25 mouse cellular contexts compared by ENCODE assay signal in the genomic region with DNA sequence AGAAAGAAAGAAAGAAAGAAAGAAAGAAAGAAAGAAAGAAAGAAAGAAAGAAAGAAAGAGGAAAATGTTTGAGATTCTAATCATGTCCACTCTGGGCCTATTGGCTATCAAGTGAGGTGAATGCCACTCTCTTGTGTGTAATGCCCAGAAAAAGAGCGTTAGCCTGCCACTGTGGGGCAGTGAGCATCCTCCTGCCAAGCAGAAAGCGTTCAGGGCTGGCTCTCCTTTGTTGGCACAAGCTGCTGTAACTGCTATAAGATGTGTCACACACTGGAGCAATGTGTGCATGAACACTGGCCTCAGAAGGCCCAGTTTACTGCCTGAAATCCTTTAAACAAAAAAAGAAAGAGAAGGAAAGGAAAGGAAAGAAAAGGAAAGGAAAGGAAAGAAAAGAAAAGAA. TPM values are rescaled to one million over a fixed set of nuclear protein-coding genes. Genes with fewer than 3 reads are reported as not detected.
DNase-seq lines count a peak whose midpoint lies in the region; ATAC-seq and TF ChIP-seq lines count a peak whose summit lies in the region.
"Had no signal": no experiment of that assay in that cellular context is flagged by ENCODE, and none has a peak within 500 bp of the region (broad histone marks: within the 10 kb centered on the region; RNA-seq: fewer than 3 reads in every experiment).

No protein-coding gene starts in this region.

- 0 out of 2 replicates have a peak overlapping the region, but pooled peaks have one; percentile 69 for H3K27ac ChIP-seq in forebrain, embryonic 10.5 days
- no peak overlapping the region for H3K27ac ChIP-seq in forebrain, embryonic 11.5 days (ENCODE audit: low read depth, low read length)
- H3K27ac ChIP-seq in hindbrain, postnatal 0 days = no peak overlapping the region
- H3K27ac ChIP-seq in hindbrain, embryonic 11.5 days (ENCODE audit: low read depth, low read length) = no peak overlapping the region
- no peak overlapping the region for H3K27ac ChIP-seq in midbrain, postnatal 0 days (ENCODE audit: low read depth, low read length)
- H3K27ac ChIP-seq in midbrain, embryonic 16.5 days (ENCODE audit: low read length) = no peak overlapping the region
- H3K27ac ChIP-seq in kidney, adult 2 months (ENCODE audit: insufficient read depth, low read depth, low read length) = no peak overlapping the region
- H3K27ac ChIP-seq: forebrain, embryonic 13.5 days; heart, adult 2 months; heart, embryonic 10.5 days; heart, embryonic 13.5 days; intestine, embryonic 15.5 days had no signal

- ATAC-seq in forebrain, embryonic 11.5 days (replicated peaks; ENCODE audit: low FRiP score) = no peak
- no peak for ATAC-seq in hindbrain, postnatal 0 days
- no peak for ATAC-seq in hindbrain, embryonic 11.5 days (ENCODE audit: low FRiP score)
- no peak for ATAC-seq in midbrain, postnatal 0 days (ENCODE audit: low FRiP score)
- no peak for ATAC-seq in midbrain, embryonic 16.5 days
- ATAC-seq: forebrain, embryonic 13.5 days; forebrain, postnatal 0 days; intestine, embryonic 15.5 days had no signal

- DNase-seq in forebrain, embryonic 10.5 days (ENCODE audit: extremely low spot score, low spot score) = no peak
- no peak for DNase-seq in forebrain, embryonic 11.5 days (ENCODE audit: low spot score)
- DNase-seq in hindbrain, postnatal 0 days (ENCODE audit: low spot score) = peak; percentile 71
- DNase-seq in hindbrain, embryonic 11.5 days (ENCODE audit: low spot score) = no peak
- peak; percentile 71 for DNase-seq in midbrain, postnatal 0 days (ENCODE audit: low spot score)
- peak; percentile 91 for DNase-seq in brain, embryonic 14.5 days (ENCODE audit: low read depth)
- no peak for DNase-seq in kidney, adult 2 months
- DNase-seq: adrenal gland, postnatal 25 days; B cell, adult 2 months; cerebellum, adult 18-20 months; cerebellum, adult 9-10 months; cerebellum, postnatal 14 days; forebrain, postnatal 0 days; heart, adult 2 months; heart, postnatal 14 days; heart, postnatal 4 days had no signal

- 0 out of 2 replicates have a peak, but pooled peaks cover 4% of the 10 kb centered on the region for H3K27me3 ChIP-seq in forebrain, embryonic 10.5 days (ENCODE audit: poor library complexity, severe bottlenecking)
- H3K27me3 ChIP-seq in forebrain, embryonic 11.5 days (ENCODE audit: control insufficient read depth, insufficient read depth, low read length) = no peaks in the 10 kb centered on the region
- no peaks in the 10 kb centered on the region for H3K27me3 ChIP-seq in hindbrain, postnatal 0 days (ENCODE audit: insufficient read depth, low read length)
- H3K27me3 ChIP-seq in hindbrain, embryonic 11.5 days (ENCODE audit: control insufficient read depth, insufficient read depth, low read length) = no peaks in the 10 kb centered on the region
- no peaks in the 10 kb centered on the region for H3K27me3 ChIP-seq in midbrain, postnatal 0 days (ENCODE audit: insufficient read depth, low read length)
- no peaks in the 10 kb centered on the region for H3K27me3 ChIP-seq in midbrain, embryonic 16.5 days (ENCODE audit: control insufficient read depth, insufficient read depth, low read depth, low read length)
- H3K27me3 ChIP-seq in kidney, adult 2 months (replicated peaks; ENCODE audit: control insufficient read depth, insufficient read depth, low read length) = no peaks in the 10 kb centered on the region
- H3K27me3 ChIP-seq: forebrain, embryonic 13.5 days; hindbrain, embryonic 12.5 days; hindbrain, embryonic 15.5 days; intestine, embryonic 15.5 days had no signal

- no peak overlapping the region for H3K4me2 ChIP-seq in forebrain, embryonic 11.5 days (ENCODE audit: low read depth, low read length, severe bottlenecking)
- no peak overlapping the region for H3K4me2 ChIP-seq in hindbrain, postnatal 0 days (ENCODE audit: low read depth, low read length)
- no peak overlapping the region for H3K4me2 ChIP-seq in hindbrain, embryonic 11.5 days (replicated peaks; ENCODE audit: low read depth, low read length)
- H3K4me2 ChIP-seq in midbrain, postnatal 0 days (ENCODE audit: low read depth, low read length, poor library complexity, severe bottlenecking) = no peak overlapping the region
- no peak overlapping the region for H3K4me2 ChIP-seq in midbrain, embryonic 16.5 days (ENCODE audit: low read length)
- H3K4me2 ChIP-seq: forebrain, embryonic 13.5 days; heart, embryonic 13.5 days; hindbrain, embryonic 12.5 days; hindbrain, embryonic 15.5 days; intestine, embryonic 15.5 days had no signal

- TF ChIP-seq CTCF in hindbrain, postnatal 0 days (IDR thresholded peaks at IDR 0.05; ENCODE audit: low read depth) = peak; percentile 31
- TF ChIP-seq CTCF in midbrain, postnatal 0 days (IDR thresholded peaks at IDR 0.05) = peak; percentile 28
- no peak for TF ChIP-seq CTCF in brain, embryonic 14.5 days (IDR thresholded peaks at IDR 0.05; ENCODE audit: borderline replicate concordance, extremely low read depth, insufficient read depth, insufficient read length)
- TF ChIP-seq CTCF in kidney, adult 2 months (conservative IDR thresholded peaks at IDR 0.05; ENCODE audit: insufficient read depth, insufficient read length, low read depth, low read length) = no peak

- peaks cover 71% of the 10 kb centered on the region for H3K4me1 ChIP-seq in forebrain, embryonic 10.5 days
- peaks cover 44% of the 10 kb centered on the region for H3K4me1 ChIP-seq in forebrain, embryonic 11.5 days (replicated peaks; ENCODE audit: control insufficient read depth, insufficient read depth, low read length)
- peaks cover 18% of the 10 kb centered on the region; the same call in 1 of the 2 replicates for H3K4me1 ChIP-seq in hindbrain, postnatal 0 days (ENCODE audit: insufficient read depth, low read length)
- H3K4me1 ChIP-seq in hindbrain, embryonic 11.5 days (replicated peaks; ENCODE audit: control insufficient read depth, insufficient read depth, low read length) = peaks cover 34% of the 10 kb centered on the region
- H3K4me1 ChIP-seq in midbrain, postnatal 0 days (ENCODE audit: insufficient read depth, low read length) = peaks cover 23% of the 10 kb centered on the region
- peaks cover 36% of the 10 kb centered on the region for H3K4me1 ChIP-seq in midbrain, embryonic 16.5 days (ENCODE audit: control insufficient read depth, insufficient read depth, low read length)
- H3K4me1 ChIP-seq in kidney, adult 2 months (ENCODE audit: control insufficient read depth, insufficient read depth, low read length) = 0 out of 2 replicates have a peak, but pooled peaks cover 3% of the 10 kb centered on the region

- no peak overlapping the region for H3K9ac ChIP-seq in forebrain, embryonic 11.5 days (ENCODE audit: low read length)
- H3K9ac ChIP-seq in hindbrain, postnatal 0 days (replicated peaks; ENCODE audit: low read length) = no peak overlapping the region
- no peak overlapping the region for H3K9ac ChIP-seq in hindbrain, embryonic 11.5 days (ENCODE audit: low read depth, low read length)
- H3K9ac ChIP-seq in midbrain, postnatal 0 days (replicated peaks; ENCODE audit: low read length, poor library complexity, severe bottlenecking) = no peak overlapping the region
- H3K9ac ChIP-seq in midbrain, embryonic 16.5 days (ENCODE audit: low read depth, low read length) = no peak overlapping the region
- H3K9ac ChIP-seq: forebrain, postnatal 0 days; heart, embryonic 13.5 days; hindbrain, embryonic 12.5 days; hindbrain, embryonic 15.5 days; intestine, embryonic 15.5 days had no signal

- H3K4me3 ChIP-seq in forebrain, embryonic 10.5 days = no peak overlapping the region
- H3K4me3 ChIP-seq in forebrain, embryonic 11.5 days (ENCODE audit: low read depth, low read length) = no peak overlapping the region
- H3K4me3 ChIP-seq in hindbrain, postnatal 0 days (ENCODE audit: low read length) = no peak overlapping the region
- H3K4me3 ChIP-seq in hindbrain, embryonic 11.5 days (ENCODE audit: low read depth, low read length) = no peak overlapping the region
- H3K4me3 ChIP-seq in midbrain, postnatal 0 days (ENCODE audit: low read depth, low read length) = no peak overlapping the region
- H3K4me3 ChIP-seq in midbrain, embryonic 16.5 days (ENCODE audit: low read depth, low read length) = no peak overlapping the region
- no peak overlapping the region for H3K4me3 ChIP-seq in kidney, adult 2 months (ENCODE audit: insufficient read depth, low read depth, low read length)
- H3K4me3 ChIP-seq: forebrain, embryonic 13.5 days; heart, adult 2 months; heart, embryonic 10.5 days; heart, embryonic 13.5 days; hindbrain, embryonic 12.5 days; hindbrain, embryonic 15.5 days; intestine, embryonic 15.5 days had no signal

- H3K36me3 ChIP-seq in forebrain, embryonic 10.5 days (replicated peaks) = peaks cover 63% of the 10 kb centered on the region
- peaks cover 13% of the 10 kb centered on the region for H3K36me3 ChIP-seq in forebrain, embryonic 11.5 days (ENCODE audit: control insufficient read depth, insufficient read depth, low read length)
- no peaks in the 10 kb centered on the region for H3K36me3 ChIP-seq in hindbrain, postnatal 0 days (ENCODE audit: insufficient read depth, low read length)
- peaks cover 5% of the 10 kb centered on the region; the same call in 1 of the 2 replicates for H3K36me3 ChIP-seq in hindbrain, embryonic 11.5 days (ENCODE audit: control insufficient read depth, insufficient read depth, low read length)
- H3K36me3 ChIP-seq in midbrain, postnatal 0 days (ENCODE audit: insufficient read depth, low read length) = peaks cover 6% of the 10 kb centered on the region; the same call in 1 of the 2 replicates
- 0 out of 2 replicates have a peak, but pooled peaks cover 2% of the 10 kb centered on the region for H3K36me3 ChIP-seq in midbrain, embryonic 16.5 days (ENCODE audit: control insufficient read depth, insufficient read depth, low read length)
- H3K36me3 ChIP-seq in kidney, adult 2 months (ENCODE audit: control insufficient read depth, insufficient read depth, low read length) = no peaks in the 10 kb centered on the region
- H3K36me3 ChIP-seq: G1E; hindbrain, embryonic 15.5 days had no signal

- 59% methylated on average over 2 of the region's 2 CpGs for WGBS in forebrain, embryonic 10.5 days
- 32% methylated on average over 2 of the region's 2 CpGs for WGBS in forebrain, embryonic 11.5 days
- 25% methylated on average over 2 of the region's 2 CpGs for WGBS in hindbrain, postnatal 0 days
- WGBS in hindbrain, embryonic 11.5 days = 40% methylated on average over 2 of the region's 2 CpGs
- 23% methylated on average over 2 of the region's 2 CpGs for WGBS in midbrain, postnatal 0 days
- 20% methylated on average over 2 of the region's 2 CpGs for WGBS in midbrain, embryonic 16.5 days
- WGBS in kidney, adult 2 months = 79% methylated on average over 2 of the region's 2 CpGs

- peaks cover 21% of the 10 kb centered on the region; the same call in 1 of the 2 replicates for H3K9me3 ChIP-seq in forebrain, embryonic 10.5 days
- no peaks in the 10 kb centered on the region; the same call in 1 of the 2 replicates for H3K9me3 ChIP-seq in forebrain, embryonic 11.5 days (ENCODE audit: control insufficient read depth, low read length)
- H3K9me3 ChIP-seq in hindbrain, postnatal 0 days (ENCODE audit: low read length) = no peaks in the 10 kb centered on the region
- H3K9me3 ChIP-seq in hindbrain, embryonic 11.5 days (ENCODE audit: control insufficient read depth, low read length) = no peaks in the 10 kb centered on the region
- no peaks in the 10 kb centered on the region for H3K9me3 ChIP-seq in midbrain, postnatal 0 days (ENCODE audit: low read length)
- no peaks in the 10 kb centered on the region for H3K9me3 ChIP-seq in midbrain, embryonic 16.5 days (replicated peaks; ENCODE audit: control insufficient read depth, low read length, poor library complexity, severe bottlenecking)
- H3K9me3 ChIP-seq: G1E; heart, embryonic 10.5 days; hindbrain, embryonic 15.5 days; intestine, embryonic 15.5 days had no signal

- no peak for TF ChIP-seq POLR2A in brain, embryonic 14.5 days (IDR thresholded peaks at IDR 0.05; ENCODE audit: borderline replicate concordance, extremely low read depth, insufficient read depth, insufficient read length, poor library complexity, severe bottlenecking)
- TF ChIP-seq POLR2A in kidney, adult 2 months (IDR thresholded peaks at IDR 0.05; ENCODE audit: low read depth, low read length) = no peak

RNA-seq across cellular contexts. Expression of a gene that starts 26.8 kb away (rescaled TPM):
- polyA plus RNA-seq in forebrain, embryonic 10.5 days (2016; fragmentation: Nextera tagmentation; extraction: Ambion mirVana) = 26.2 and 26.8 TPM in 2 replicates
- polyA plus RNA-seq in forebrain, embryonic 11.5 days (2014; fragmentation: Nextera tagmentation; extraction: Ambion mirVana) = 37.0 and 40.5 TPM in 2 replicates
- 139 and 147 TPM in 2 replicates for total RNA-seq in hindbrain, postnatal 0 days (2014; rRNA removed)
- 33.7 and 36.5 TPM in 2 replicates for polyA plus RNA-seq in hindbrain, postnatal 0 days (2015; fragmentation: Nextera tagmentation; extraction: Ambion mirVana)
- polyA plus RNA-seq in hindbrain, embryonic 11.5 days (2014; fragmentation: Nextera tagmentation; extraction: Ambion mirVana) = 36.5 and 52.5 TPM in 2 replicates
- 129 and 160 TPM in 2 replicates for total RNA-seq in midbrain, postnatal 0 days (2014; rRNA removed)
- polyA plus RNA-seq in midbrain, postnatal 0 days (2015; fragmentation: Nextera tagmentation; extraction: Ambion mirVana) = 42.7 and 42.9 TPM in 2 replicates
- polyA plus RNA-seq in midbrain, embryonic 16.5 days (2015; fragmentation: Nextera tagmentation; extraction: Ambion mirVana) = 38.4 and 38.6 TPM in 2 replicates
- polyA plus RNA-seq in brain, embryonic 14.5 days (2012; rRNA removed) = 59.9 and 142 TPM in 2 replicates
- 7.2 and 8.7 TPM in 2 replicates for polyA plus RNA-seq in kidney, adult 2 months (2012; rRNA removed)
- total RNA-seq: granulocyte monocyte progenitor cell, adult 5-6 weeks had no signal
- polyA plus RNA-seq: G1E had no signal

Comparison
In these comparisons a context has a peak if more than half of its experiments do, and no peak if none do; other contexts are left out.
1. DNase-seq: peak in hindbrain, postnatal 0 days (single experiment), midbrain, postnatal 0 days (single experiment) and brain, embryonic 14.5 days (single experiment); none in forebrain, embryonic 10.5 days (single experiment), forebrain, embryonic 11.5 days (single experiment), hindbrain, embryonic 11.5 days (single experiment) and kidney, adult 2 months (single experiment).
2. CTCF ChIP-seq: peak in hindbrain, postnatal 0 days (single experiment) and midbrain, postnatal 0 days (single experiment); none in brain, embryonic 14.5 days (single experiment) and kidney, adult 2 months (single experiment).